ENCODE assay signal across 9 mouse cellular contexts in the genomic region with DNA sequence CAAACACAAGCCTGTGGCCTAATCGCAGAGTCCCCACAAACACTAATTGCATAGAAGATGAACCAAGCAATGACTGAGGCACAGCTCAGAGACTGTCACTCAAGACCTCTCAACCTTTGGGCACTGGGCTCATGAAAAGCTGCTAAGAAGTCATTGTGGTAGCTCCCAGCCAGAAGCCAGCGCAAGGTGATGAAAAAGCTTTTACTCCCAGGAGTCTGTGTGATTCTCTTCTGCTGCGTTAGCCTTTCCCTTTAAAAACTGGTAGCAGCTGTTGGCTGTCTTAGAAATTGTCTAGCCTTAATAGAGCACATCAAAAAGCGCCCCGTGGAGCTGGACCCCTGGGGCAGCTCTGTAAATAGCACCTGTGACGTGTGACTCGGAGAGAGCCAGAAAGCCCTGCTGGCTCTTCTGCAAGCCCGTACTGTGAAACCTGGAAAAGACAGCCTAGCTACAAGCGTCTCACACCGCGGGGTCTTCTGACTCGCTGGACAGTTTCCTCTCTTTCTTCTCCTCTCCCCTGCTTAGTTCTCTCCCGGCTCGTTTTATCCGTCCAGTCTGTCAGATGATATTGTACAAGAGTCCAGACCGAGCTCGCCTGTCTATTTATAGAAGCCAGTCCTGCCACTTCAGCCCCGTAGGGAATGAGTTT. TPM values are rescaled to one million over a fixed set of nuclear protein-coding genes. Genes with fewer than 3 reads are reported as not detected.
DNase-seq lines count a peak whose midpoint lies in the region; ATAC-seq and TF ChIP-seq lines count a peak whose summit lies in the region.
"Had no signal": no experiment of that assay in that cellular context is flagged by ENCODE, and none has a peak within 500 bp of the region (broad histone marks: within the 10 kb centered on the region; RNA-seq: fewer than 3 reads in every experiment).

No protein-coding gene starts in this region.

- H3K9me3 ChIP-seq in ES-E14 (ENCODE audit: control insufficient read depth, insufficient read depth, low read depth, low read length) = no peaks in the 10 kb centered on the region
- no peaks in the 10 kb centered on the region for H3K9me3 ChIP-seq in forebrain, postnatal 0 days (ENCODE audit: low read length)
- no peaks in the 10 kb centered on the region for H3K9me3 ChIP-seq in hindbrain, embryonic 13.5 days
- H3K9me3 ChIP-seq in liver, embryonic 16.5 days (replicated peaks; ENCODE audit: control insufficient read depth, low read length) = no peaks in the 10 kb centered on the region
- H3K9me3 ChIP-seq: megakaryocyte, embryonic 14.5 days had no signal

- TF ChIP-seq POLR2A in olfactory bulb, adult 2 months (IDR thresholded peaks at IDR 0.05; ENCODE audit: insufficient read depth, low read depth, low read length) = no peak

- H3K27me3 ChIP-seq in forebrain, postnatal 0 days (ENCODE audit: insufficient read depth, low read length) = 0 out of 2 replicates have a peak, but pooled peaks cover 7% of the 10 kb centered on the region
- H3K27me3 ChIP-seq in hindbrain, embryonic 13.5 days = 0 out of 2 replicates have a peak, but pooled peaks cover 9% of the 10 kb centered on the region
- H3K27me3 ChIP-seq in liver, embryonic 16.5 days (ENCODE audit: control insufficient read depth, insufficient read depth, low read depth, low read length) = peaks cover 11% of the 10 kb centered on the region

- peaks cover 20 to 22% of the 10 kb centered on the region in 2 experiments for H3K4me1 ChIP-seq in ES-E14 (ENCODE audit: control insufficient read depth in 2 of 2, insufficient read depth in 2 of 2, low read length in 2 of 2, poor library complexity in 1 of 2)
- no peaks in the 10 kb centered on the region for H3K4me1 ChIP-seq in forebrain, postnatal 0 days (ENCODE audit: insufficient read depth)
- H3K4me1 ChIP-seq in hindbrain, embryonic 13.5 days (replicated peaks) = peaks cover 19% of the 10 kb centered on the region
- peaks cover 6% of the 10 kb centered on the region; the same call in 1 of the 2 replicates for H3K4me1 ChIP-seq in liver, embryonic 16.5 days (ENCODE audit: control insufficient read depth, low read depth, low read length)
- peaks cover 6% of the 10 kb centered on the region; the same call in 1 of the 2 replicates for H3K4me1 ChIP-seq in olfactory bulb, adult 2 months (ENCODE audit: control insufficient read depth, insufficient read depth, low read length)

- no peaks in the 10 kb centered on the region for H3K36me3 ChIP-seq in ES-E14 (ENCODE audit: control insufficient read depth, insufficient read depth, low read length, poor library complexity, severe bottlenecking)
- H3K36me3 ChIP-seq in forebrain, postnatal 0 days (ENCODE audit: insufficient read depth) = no peaks in the 10 kb centered on the region
- H3K36me3 ChIP-seq in hindbrain, embryonic 13.5 days = no peaks in the 10 kb centered on the region
- H3K36me3 ChIP-seq in liver, embryonic 16.5 days (ENCODE audit: control insufficient read depth, insufficient read depth) = no peaks in the 10 kb centered on the region

- peak overlapping the region; percentile 18; the same call in 1 of the 2 replicates for H3K9ac ChIP-seq in ES-E14 (ENCODE audit: insufficient read depth, low read depth, low read length, poor library complexity, severe bottlenecking)
- peak overlapping the region; percentile 18; the same call in 1 of the 2 replicates for H3K9ac ChIP-seq in forebrain, postnatal 0 days
- peak overlapping the region; percentile 25; the same call in 1 of the 2 replicates for H3K9ac ChIP-seq in hindbrain, embryonic 13.5 days
- H3K9ac ChIP-seq in liver, embryonic 16.5 days (ENCODE audit: low read depth, low read length) = no peak overlapping the region

- in situ Hi-C loops in ES-E14 (cut with MboI; ENCODE audit: low sequenced_read_pairs in 2 of 2, unreplicated experiment in 2 of 2) = no loop called here

- no peak for DNase-seq in ES-E14 (ENCODE audit: low read depth, low spot score)
- DNase-seq in cerebellum, adult 18-20 months = peak; percentile 46 to 60
- DNase-seq in forebrain, postnatal 0 days = peak; percentile 44
- DNase-seq in c-Kit-positive CD71-positive TER-119-positive erythroid progenitor cells, embryonic 14.5 days (ENCODE audit: low spot score) = no peak

- TF ChIP-seq CTCF in forebrain, postnatal 0 days (IDR thresholded peaks at IDR 0.05; ENCODE audit: low read depth) = no peak
- TF ChIP-seq CTCF in olfactory bulb, adult 2 months (IDR thresholded peaks at IDR 0.05; ENCODE audit: insufficient read depth, low read depth, low read length) = no peak

- H3K27ac ChIP-seq in ES-E14 (ENCODE audit: insufficient read depth, low read depth, low read length, poor library complexity, severe bottlenecking) = peak overlapping the region; percentile 61
- no peak overlapping the region for H3K27ac ChIP-seq in forebrain, postnatal 0 days (ENCODE audit: low read depth, low read length)
- no peak overlapping the region for H3K27ac ChIP-seq in hindbrain, embryonic 13.5 days
- no peak overlapping the region for H3K27ac ChIP-seq in liver, embryonic 16.5 days (ENCODE audit: low read length)
- no peak overlapping the region; the same call in 1 of the 2 replicates for H3K27ac ChIP-seq in olfactory bulb, adult 2 months (ENCODE audit: insufficient read depth, low read depth, low read length)

- 9% methylated on average over 18 of the region's 18 CpGs for WGBS in forebrain, postnatal 0 days
- WGBS in hindbrain, embryonic 13.5 days = 11% methylated on average over 18 of the region's 18 CpGs
- WGBS in liver, embryonic 16.5 days (ENCODE audit: insufficient replicate concordance) = 24% methylated on average over 18 of the region's 18 CpGs
- 7% methylated on average over 18 of the region's 18 CpGs for WGBS in olfactory bulb, adult 2 months

- peak; percentile 61 for ATAC-seq in forebrain, postnatal 0 days
- ATAC-seq in hindbrain, embryonic 13.5 days (ENCODE audit: low FRiP score) = peak; percentile 76; the same call in 1 of the 2 replicates
- ATAC-seq in liver, embryonic 16.5 days (ENCODE audit: low read depth) = no peak
- ATAC-seq in inflammation-experienced regulatory T-cells, adult 6 months = no peak

- H3K4me3 ChIP-seq in ES-E14 (ENCODE audit: insufficient read depth in 1 of 2, low read depth in 1 of 2, low read length in 2 of 2, poor library complexity in 1 of 2, severe bottlenecking in 1 of 2) = peak overlapping the region in 1 of 2 experiments; percentile 2; a peak in 2 of 4 replicates
- H3K4me3 ChIP-seq in forebrain, postnatal 0 days (ENCODE audit: low read depth, low read length) = peak overlapping the region; percentile 28
- H3K4me3 ChIP-seq in hindbrain, embryonic 13.5 days = peak overlapping the region; percentile 28
- H3K4me3 ChIP-seq in liver, embryonic 16.5 days (ENCODE audit: low read depth, low read length) = peak overlapping the region; percentile 15; the same call in 1 of the 2 replicates
- H3K4me3 ChIP-seq in olfactory bulb, adult 2 months (ENCODE audit: insufficient read depth, low read depth, low read length) = peak overlapping the region; percentile 33
- H3K4me3 ChIP-seq: megakaryocyte, embryonic 14.5 days had no signal

- H3K4me2 ChIP-seq in forebrain, postnatal 0 days (ENCODE audit: low read depth) = peak overlapping the region; percentile 50
- H3K4me2 ChIP-seq in hindbrain, embryonic 13.5 days = peak overlapping the region; percentile 59
- peak overlapping the region; percentile 45 for H3K4me2 ChIP-seq in liver, embryonic 16.5 days (ENCODE audit: low read depth, low read length)

TF ChIP-seq in ES-E14, 5 proteins besides CTCF, POLR2A, EP300 and RAD21:
- TF ChIP-seq HCFC1 (IDR thresholded peaks at IDR 0.05; ENCODE audit: borderline replicate concordance, insufficient read depth, low read length) = no peak
- no peak for TF ChIP-seq MAFK (IDR thresholded peaks at IDR 0.05; ENCODE audit: insufficient read depth, low read depth, low read length)
- no peak for TF ChIP-seq ZNF384 (IDR thresholded peaks at IDR 0.05; ENCODE audit: low read depth, low read length)
- TF ChIP-seq ZC3H11A (IDR thresholded peaks at IDR 0.05; ENCODE audit: borderline replicate concordance, low read depth, low read length) = no peak
- no peak for TF ChIP-seq CHD2 (IDR thresholded peaks at IDR 0.05; ENCODE audit: low read depth, low read length)
TF ChIP-seq in ES-E14: peak in this region for 0.

RNA-seq across cellular contexts. Expression of a gene that starts 9.4 kb away (rescaled TPM):
- 787 and 1,032 TPM in 2 replicates for total RNA-seq in ES-E14 (2012; rRNA removed)
- total RNA-seq in forebrain, postnatal 0 days (2014; rRNA removed) = 265 and 306 TPM in 2 replicates
- 316 and 331 TPM in 2 replicates for polyA plus RNA-seq in forebrain, postnatal 0 days (2015; fragmentation: Nextera tagmentation; extraction: Ambion mirVana)
- 310 and 312 TPM in 2 replicates for polyA plus RNA-seq in hindbrain, embryonic 13.5 days (2015; fragmentation: Nextera tagmentation; extraction: Ambion mirVana)
- 183 and 192 TPM in 2 replicates for polyA plus RNA-seq in liver, embryonic 16.5 days (2015; fragmentation: Nextera tagmentation; extraction: Ambion mirVana)
- not detected in 2 replicates for polyA plus RNA-seq in olfactory bulb, adult 2 months (2012; ENCODE audit: insufficient read depth, insufficient read length, low replicate concordance, missing spikeins)
- polyA plus RNA-seq in inflammation-experienced regulatory T-cells, adult 6 months (2017; shearing (Covaris generic)) = 100 to 1,000 TPM; 239 to 299 (median 256) TPM

Comparison
In these comparisons a context has a peak if more than half of its experiments do, and no peak if none do; other contexts are left out.
1. DNase-seq: peak in cerebellum, adult 18-20 months (2 of 2) and forebrain, postnatal 0 days (single experiment); none in ES-E14 (single experiment) and c-Kit-positive CD71-positive TER-119-positive erythroid progenitor cells, embryonic 14.5 days (single experiment).
2. ATAC-seq: peak in forebrain, postnatal 0 days (single experiment) and hindbrain, embryonic 13.5 days (single experiment); none in liver, embryonic 16.5 days (single experiment) and inflammation-experienced regulatory T-cells, adult 6 months (single experiment).
3. Peak in every context shown above with its lines, with median percentiles within 50 percentile points of each other: H3K4me2 ChIP-seq.